Mouse (Mus musculus): ENCODE data around the gene Skp1a. TPM values are rescaled to one million over a fixed set of nuclear protein-coding genes. Genes with fewer than 3 reads are reported as not detected.
A peak's percentile ranks its signal among the peaks of the same experiment; 100 is the strongest.
"Not testable (repeated sequence)": the region's sequence is repeated elsewhere in the genome, so short reads cannot be mapped to it uniquely, and the experiment has no call there.

The Skp1a gene
- 1,013 and 1,113 TPM in 2 replicates for polyA plus RNA-seq (2014; fragmentation: Nextera tagmentation; extraction: Ambion mirVana)

DNA sequence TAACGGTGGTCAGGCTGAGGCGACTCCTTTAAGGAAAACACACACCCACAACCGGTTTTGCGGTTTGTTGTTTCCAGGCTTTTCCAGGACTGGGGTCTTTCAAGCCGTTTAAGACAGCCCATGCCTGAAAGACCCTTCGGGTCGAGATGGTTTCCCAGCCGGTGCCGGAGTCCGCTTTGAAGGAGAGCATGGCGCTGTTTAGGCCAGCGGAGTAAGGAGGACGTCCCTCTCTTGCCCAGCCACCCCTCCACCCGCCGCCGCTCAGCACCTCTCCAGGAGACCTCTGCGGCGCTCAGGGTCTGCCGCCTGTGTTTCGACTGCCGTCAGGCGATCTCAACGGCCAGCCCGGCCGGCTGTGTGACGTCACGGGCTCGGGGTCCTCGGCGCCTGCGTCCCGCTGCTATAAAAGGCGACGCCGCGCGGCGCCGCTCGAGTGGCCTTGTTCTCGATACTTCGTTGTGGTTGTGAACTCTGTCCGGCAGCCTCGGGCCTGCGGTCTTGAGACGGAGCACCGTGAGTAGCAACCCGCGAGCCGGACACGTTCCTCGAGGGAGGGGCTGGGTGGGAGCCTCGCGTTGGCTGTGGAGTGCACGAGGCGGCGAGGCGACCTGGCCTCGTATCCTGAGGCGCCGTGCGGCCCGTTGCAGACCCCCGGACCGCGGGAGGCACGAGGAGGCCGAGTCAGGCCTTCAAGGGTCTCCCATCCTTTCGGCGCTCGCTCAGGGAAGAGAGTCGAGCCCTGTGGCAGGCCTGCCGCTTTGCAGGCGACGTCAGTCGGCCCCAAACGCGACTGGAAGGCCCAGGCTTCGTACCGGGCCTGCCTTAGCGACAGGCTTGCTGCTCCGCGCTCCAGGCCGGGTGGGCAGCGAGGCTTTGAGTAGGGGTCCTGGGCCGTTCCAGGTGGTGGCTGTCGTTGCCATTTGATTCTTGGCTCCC is at the start of gene Skp1a:
Skp1a (plus strand) TSS at position 390 of the 936 bp plus-strand sequence.
- H3K9ac ChIP-seq (ENCODE audit: low read length) = peak within 1 kb of the TSS; percentile 99
- peak within 1 kb of the TSS; percentile 99 for H3K4me3 ChIP-seq (ENCODE audit: low read depth, low read length)
- H3K27ac ChIP-seq (ENCODE audit: low read depth, low read length) = peak within 1 kb of the TSS; percentile 98
- peak within 1 kb of the TSS; percentile 89 for H3K4me2 ChIP-seq
- no peaks in the 10 kb centered on the region for H3K9me3 ChIP-seq (ENCODE audit: control insufficient read depth, low read length)
- peaks cover 17% of the 10 kb centered on the region for H3K4me1 ChIP-seq (ENCODE audit: control insufficient read depth, insufficient read depth, low read length)
- peak; percentile 99 for DNase-seq (ENCODE audit: low spot score, missing footprints)
- peak; percentile 91 for ATAC-seq (ENCODE audit: low FRiP score)
- no peaks in the 10 kb centered on the region for H3K36me3 ChIP-seq (ENCODE audit: control insufficient read depth, insufficient read depth, low read length)
- under 1% methylated on average over 87 of the region's 87 CpGs for WGBS
- no peaks in the 10 kb centered on the region for H3K27me3 ChIP-seq (ENCODE audit: control insufficient read depth, insufficient read depth, low read length)

DNA sequence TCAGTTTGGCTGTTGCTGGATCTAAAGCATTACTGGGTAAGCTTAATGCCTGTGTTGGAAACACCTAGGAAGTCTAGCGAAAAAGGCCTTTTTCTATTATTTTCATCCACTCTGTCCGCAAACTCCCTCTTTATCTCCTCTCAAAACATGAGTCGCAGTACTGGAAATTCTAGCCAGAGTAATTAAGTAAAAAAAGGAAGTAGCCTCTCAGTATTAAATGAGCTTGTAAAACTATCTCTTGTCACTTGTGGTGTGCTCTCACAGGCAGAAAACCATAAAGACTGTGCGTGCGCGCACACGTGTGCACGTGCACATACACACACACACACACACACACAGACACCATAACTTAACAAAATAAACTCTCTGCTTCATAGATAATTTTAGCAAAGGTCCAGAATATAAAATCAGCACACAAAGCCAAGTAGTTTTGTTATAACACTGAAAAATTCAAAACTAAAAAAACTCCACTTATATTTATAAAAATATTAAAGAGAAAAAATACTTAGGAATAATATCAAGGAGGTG is 35.2 kb upstream of the Skp1a start:
- not testable (repeated sequence) for H3K4me3 ChIP-seq (ENCODE audit: low read depth, low read length); H3K36me3 ChIP-seq (ENCODE audit: control insufficient read depth, insufficient read depth, low read length); H3K27me3 ChIP-seq (ENCODE audit: control insufficient read depth, insufficient read depth, low read length); H3K27ac ChIP-seq (ENCODE audit: low read depth, low read length); H3K9ac ChIP-seq (ENCODE audit: low read length); DNase-seq (ENCODE audit: low spot score, missing footprints); H3K4me2 ChIP-seq; H3K9me3 ChIP-seq (ENCODE audit: control insufficient read depth, low read length); ATAC-seq (ENCODE audit: low FRiP score); H3K4me1 ChIP-seq (ENCODE audit: control insufficient read depth, insufficient read depth, low read length)
- 95% methylated on average over 8 of the region's 8 CpGs for WGBS

DNA sequence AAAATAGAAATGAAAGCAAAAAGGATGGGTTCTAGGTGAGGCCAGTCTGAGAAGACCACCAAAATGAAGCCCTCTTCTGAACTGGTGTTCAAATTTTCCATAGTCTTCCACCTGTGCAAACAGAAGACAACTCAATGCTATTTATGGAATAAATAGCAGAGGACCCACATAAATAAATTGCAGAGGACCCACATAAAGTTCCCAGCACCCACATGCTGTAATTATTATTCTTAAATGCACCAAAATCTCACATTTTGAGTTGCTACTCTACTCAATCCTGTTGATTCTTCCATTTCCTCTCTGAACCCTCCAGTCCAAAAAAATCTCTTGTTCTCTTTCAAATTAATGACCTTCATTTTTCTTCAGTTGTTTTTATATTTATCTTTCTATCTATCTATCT is 17.9 kb upstream of the Skp1a start, which contains the start of gene Olfr1371:
Olfr1371 (minus strand) TSS at position 101 of the 400 bp plus-strand sequence.
- Histone ChIP-seq H3K9me3 (ENCODE audit: control insufficient read depth, low read length) (no peaks in the 10 kb centered on the region), H3K36me3 (ENCODE audit: control insufficient read depth, insufficient read depth, low read length) (no peaks in the 10 kb centered on the region), H3K27ac (ENCODE audit: low read depth, low read length) (no peak within 1 kb of the TSS), H3K27me3 (ENCODE audit: control insufficient read depth, insufficient read depth, low read length) (no peaks in the 10 kb centered on the region), H3K4me2 (no peak within 1 kb of the TSS), H3K4me3 (ENCODE audit: low read depth, low read length) (no peak within 1 kb of the TSS), H3K9ac (ENCODE audit: low read length) (no peak within 1 kb of the TSS), H3K4me1 (ENCODE audit: control insufficient read depth, insufficient read depth, low read length) (no peaks in the 10 kb centered on the region)
- ATAC-seq (ENCODE audit: low FRiP score) (no peak), DNase-seq (ENCODE audit: low spot score, missing footprints) (no peak)

DNA sequence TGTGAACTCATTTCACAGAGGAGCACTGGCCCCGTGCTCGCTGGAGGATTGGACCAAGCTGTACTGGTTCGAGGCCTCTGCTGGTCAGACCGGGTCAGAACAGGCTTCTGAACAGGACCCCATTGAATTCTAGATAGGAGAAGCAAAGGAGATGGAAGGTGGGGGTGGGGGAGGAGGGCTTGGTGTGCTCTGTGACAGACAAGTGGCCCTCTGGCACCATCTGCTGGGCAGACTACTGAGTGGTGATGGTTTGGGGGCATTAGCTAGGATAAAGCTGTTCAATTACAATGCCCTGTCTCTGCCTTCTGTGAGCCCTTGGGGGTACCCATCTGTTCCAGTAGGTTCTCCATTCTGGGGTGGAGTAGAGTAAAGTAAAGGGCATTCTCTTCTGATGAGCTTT is 11.5 kb upstream of the Skp1a start:
- ATAC-seq (ENCODE audit: low FRiP score) = peak; percentile 55; the same call in 1 of the 2 replicates
- Histone ChIP-seq H3K4me2 (no peak overlapping the region), H3K36me3 (ENCODE audit: control insufficient read depth, insufficient read depth, low read length) (no peaks in the 10 kb centered on the region), H3K9ac (ENCODE audit: low read length) (0 out of 2 replicates have a peak overlapping the region, but pooled peaks have one; percentile 33), H3K4me1 (ENCODE audit: control insufficient read depth, insufficient read depth, low read length) (no peaks in the 10 kb centered on the region), H3K27ac (ENCODE audit: low read depth, low read length) (no peak overlapping the region), H3K4me3 (ENCODE audit: low read depth, low read length) (no peak overlapping the region), H3K9me3 (ENCODE audit: control insufficient read depth, low read length) (no peaks in the 10 kb centered on the region), H3K27me3 (ENCODE audit: control insufficient read depth, insufficient read depth, low read length) (no peaks in the 10 kb centered on the region)
- peak; percentile 97 for DNase-seq (ENCODE audit: low spot score, missing footprints)
- 3% methylated on average over 4 of the region's 4 CpGs for WGBS

DNA sequence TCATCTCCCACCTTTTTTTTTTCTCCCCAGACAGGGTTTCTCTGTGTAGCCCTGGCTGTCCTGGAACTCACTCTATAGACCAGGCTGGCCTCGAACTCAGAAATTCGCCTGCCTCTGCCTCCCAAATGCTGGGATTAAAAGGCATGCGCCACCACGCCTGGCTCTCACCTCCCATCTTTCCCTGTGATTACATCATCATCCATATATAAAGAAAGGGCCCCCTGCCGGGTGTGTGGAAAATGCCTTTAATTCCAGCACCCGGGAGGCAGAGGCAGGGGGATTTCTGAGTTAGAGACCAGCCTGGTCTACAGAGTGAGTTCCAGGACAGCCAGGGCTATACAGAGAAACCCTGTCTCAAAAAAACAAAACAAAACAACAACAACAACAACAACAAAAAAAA is 9.9 kb upstream of the Skp1a start:
- not testable (repeated sequence) for H3K9me3 ChIP-seq (ENCODE audit: control insufficient read depth, low read length); H3K4me3 ChIP-seq (ENCODE audit: low read depth, low read length); DNase-seq (ENCODE audit: low spot score, missing footprints); ATAC-seq (ENCODE audit: low FRiP score); H3K4me2 ChIP-seq; H3K4me1 ChIP-seq (ENCODE audit: control insufficient read depth, insufficient read depth, low read length); H3K27ac ChIP-seq (ENCODE audit: low read depth, low read length); H3K36me3 ChIP-seq (ENCODE audit: control insufficient read depth, insufficient read depth, low read length); H3K27me3 ChIP-seq (ENCODE audit: control insufficient read depth, insufficient read depth, low read length); H3K9ac ChIP-seq (ENCODE audit: low read length)
- WGBS = 96% methylated on average over 6 of the region's 6 CpGs

DNA sequence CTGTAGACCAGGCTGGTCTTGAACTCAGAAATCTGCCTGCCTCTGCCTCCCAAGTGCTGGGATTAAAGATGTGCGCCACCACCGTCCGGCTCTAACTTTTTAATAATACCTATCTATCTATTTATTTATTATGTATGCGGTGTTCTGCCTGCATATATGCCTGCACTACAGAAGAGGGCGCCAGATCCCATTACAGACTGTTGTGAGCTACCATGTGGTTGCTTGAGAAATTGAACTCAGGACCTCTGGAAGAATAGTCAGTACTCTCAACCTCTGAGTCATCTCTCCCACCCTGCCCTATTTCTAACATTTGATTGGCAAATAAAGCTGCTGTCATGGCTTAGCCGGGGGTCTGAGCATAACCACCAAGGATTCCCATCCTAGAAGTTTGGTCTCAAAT is 8.9 kb upstream of the Skp1a start:
- Histone ChIP-seq H3K36me3 (ENCODE audit: control insufficient read depth, insufficient read depth, low read length) (no peaks in the 10 kb centered on the region), H3K4me2 (no peak overlapping the region), H3K27me3 (ENCODE audit: control insufficient read depth, insufficient read depth, low read length) (no peaks in the 10 kb centered on the region), H3K9me3 (ENCODE audit: control insufficient read depth, low read length) (no peaks in the 10 kb centered on the region), H3K27ac (ENCODE audit: low read depth, low read length) (no peak overlapping the region), H3K4me1 (ENCODE audit: control insufficient read depth, insufficient read depth, low read length) (no peaks in the 10 kb centered on the region), H3K4me3 (ENCODE audit: low read depth, low read length) (no peak overlapping the region), H3K9ac (ENCODE audit: low read length) (no peak overlapping the region)
- no peak for DNase-seq (ENCODE audit: low spot score, missing footprints)
- no peak for ATAC-seq (ENCODE audit: low FRiP score)
- whole genome bisulfite sequencing = 75% methylated on average over 6 of the region's 6 CpGs

DNA sequence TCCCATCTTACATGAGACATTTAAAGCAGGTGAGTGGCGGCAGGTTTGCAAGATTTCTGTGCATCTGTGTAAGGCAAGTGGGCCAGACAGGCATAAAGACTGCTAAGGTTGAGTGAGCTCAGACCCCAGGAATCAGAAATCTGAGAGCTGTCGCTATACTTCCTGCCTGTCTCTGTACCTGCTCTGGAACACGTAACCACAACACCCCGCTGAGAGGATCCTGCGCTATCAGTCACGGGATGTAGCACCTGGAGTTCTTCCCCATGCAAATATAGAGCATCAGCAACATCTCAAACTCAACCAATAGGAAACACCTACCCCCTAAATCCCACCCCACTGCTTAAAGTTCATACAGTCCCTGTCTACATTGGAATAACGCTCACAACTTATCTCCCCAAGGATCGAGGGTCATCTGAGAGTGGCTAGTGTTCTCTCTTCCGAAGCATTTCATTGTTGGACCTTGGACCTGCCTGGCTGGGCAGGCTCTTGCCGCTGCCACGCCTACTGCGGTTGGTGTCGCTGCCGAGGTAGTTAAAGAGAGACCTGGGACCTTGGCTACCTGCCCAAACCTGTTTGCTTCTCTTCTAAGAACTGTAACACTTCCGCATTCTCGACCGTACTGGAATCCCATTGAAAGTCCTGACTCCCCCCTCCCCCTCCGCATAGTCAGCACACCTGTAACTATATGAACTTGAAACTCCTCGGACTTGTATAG is 7.7 kb upstream of the Skp1a start:
- no peak overlapping the region for H3K4me3 ChIP-seq (ENCODE audit: low read depth, low read length)
- no peak overlapping the region for H3K27ac ChIP-seq (ENCODE audit: low read depth, low read length)
- H3K9me3 ChIP-seq (ENCODE audit: control insufficient read depth, low read length) = no peaks in the 10 kb centered on the region
- ATAC-seq (ENCODE audit: low FRiP score) = no peak
- no peaks in the 10 kb centered on the region for H3K36me3 ChIP-seq (ENCODE audit: control insufficient read depth, insufficient read depth, low read length)
- H3K4me2 ChIP-seq = no peak overlapping the region
- DNase-seq (ENCODE audit: low spot score, missing footprints) = no peak
- no peak overlapping the region for H3K9ac ChIP-seq (ENCODE audit: low read length)
- H3K4me1 ChIP-seq (ENCODE audit: control insufficient read depth, insufficient read depth, low read length) = no peaks in the 10 kb centered on the region
- 17% methylated on average over 19 of the region's 19 CpGs for WGBS
- H3K27me3 ChIP-seq (ENCODE audit: control insufficient read depth, insufficient read depth, low read length) = no peaks in the 10 kb centered on the region

DNA sequence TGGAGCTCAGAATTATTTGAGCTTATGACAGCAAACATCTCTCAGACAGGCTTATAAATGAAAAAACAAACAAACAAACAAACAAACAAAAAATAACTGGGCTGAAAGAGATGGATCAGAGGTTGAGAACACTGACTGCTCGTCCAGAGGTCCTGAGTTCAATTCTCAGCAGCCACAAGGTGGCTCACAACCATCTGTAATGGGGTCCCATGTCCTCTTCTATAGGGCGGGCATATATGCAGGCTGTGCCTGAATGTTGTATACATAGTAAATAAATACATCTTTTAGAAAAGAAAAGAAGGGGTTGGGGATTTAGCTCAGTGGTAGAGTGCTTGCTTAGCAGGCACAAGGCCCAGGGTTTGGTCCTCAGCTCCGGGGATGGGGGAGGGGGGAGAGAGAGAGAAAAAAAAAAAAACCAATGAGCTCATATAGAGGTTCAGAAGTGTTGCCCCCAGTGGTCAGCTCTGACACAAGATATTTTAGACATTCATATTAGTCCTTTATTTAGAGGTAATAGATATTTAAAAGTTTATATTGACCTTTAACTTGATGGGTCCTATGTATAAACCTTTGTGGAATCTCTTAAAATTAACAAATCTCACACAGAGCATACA is 5.7 kb upstream of the Skp1a start:
- Histone ChIP-seq H3K4me3 (ENCODE audit: low read depth, low read length) (no peak overlapping the region), H3K27ac (ENCODE audit: low read depth, low read length) (no peak overlapping the region), H3K36me3 (ENCODE audit: control insufficient read depth, insufficient read depth, low read length) (no peaks in the 10 kb centered on the region), H3K9ac (ENCODE audit: low read length) (no peak overlapping the region), H3K27me3 (ENCODE audit: control insufficient read depth, insufficient read depth, low read length) (no peaks in the 10 kb centered on the region), H3K4me1 (ENCODE audit: control insufficient read depth, insufficient read depth, low read length) (peaks cover 3% of the 10 kb centered on the region; the same call in 1 of the 2 replicates), H3K4me2 (no peak overlapping the region), H3K9me3 (ENCODE audit: control insufficient read depth, low read length) (no peaks in the 10 kb centered on the region)
- DNase-seq (ENCODE audit: low spot score, missing footprints) = no peak
- WGBS = 68% methylated on average over 3 of the region's 3 CpGs
- no peak for ATAC-seq (ENCODE audit: low FRiP score)
